Mouse (Mus musculus): ENCODE data around the gene Mertk. TPM values are rescaled to one million over a fixed set of nuclear protein-coding genes. Genes with fewer than 3 reads are reported as not detected.

Gene Mertk
- polyA plus RNA-seq, 1 experiment, result 9.2 TPM

- Histone ChIP-seq H3K4me3 (ENCODE audit: extremely low read depth, insufficient read depth, insufficient read length) (no peak overlapping the region), H3K27me3 (ENCODE audit: control insufficient read depth, insufficient read depth, low read length) (no peaks in the 10 kb centered on the region), H3K27ac (ENCODE audit: insufficient read depth, low read length) (no peak overlapping the region), H3K4me1 (ENCODE audit: control insufficient read depth, insufficient read depth, insufficient read length) (no peaks in the 10 kb centered on the region), H3K36me3 (ENCODE audit: control insufficient read depth, insufficient read depth, low read length) (no peaks in the 10 kb centered on the region)
- no peak for DNase-seq (ENCODE audit: low read depth in 1 of 2, low spot score in 2 of 2)
- TF ChIP-seq CTCF (IDR thresholded peaks at IDR 0.05; ENCODE audit: extremely low read depth, insufficient read depth, insufficient read length, insufficient replicate concordance), result no peak
- no peak for TF ChIP-seq POLR2A (IDR thresholded peaks at IDR 0.05; ENCODE audit: low read depth, low read length)
- WGBS, result 95% methylated on average over 1 of the region's 1 CpGs
Observed at GRCm38 (mm10) chr2:128715979-128716378, 17.2 kb downstream of the Mertk start.

- no peak for DNase-seq (ENCODE audit: low read depth in 1 of 2, low spot score in 2 of 2)
- Histone ChIP-seq H3K4me3 (ENCODE audit: extremely low read depth, insufficient read depth, insufficient read length) (no peak overlapping the region), H3K4me1 (ENCODE audit: control insufficient read depth, insufficient read depth, insufficient read length) (no peaks in the 10 kb centered on the region), H3K27me3 (ENCODE audit: control insufficient read depth, insufficient read depth, low read length) (no peaks in the 10 kb centered on the region), H3K36me3 (ENCODE audit: control insufficient read depth, insufficient read depth, low read length) (no peaks in the 10 kb centered on the region), H3K27ac (ENCODE audit: insufficient read depth, low read length) (no peak overlapping the region)
- 64% methylated on average over 2 of the region's 2 CpGs for WGBS
- TF ChIP-seq CTCF (IDR thresholded peaks at IDR 0.05; ENCODE audit: extremely low read depth, insufficient read depth, insufficient read length, insufficient replicate concordance) (no peak), POLR2A (IDR thresholded peaks at IDR 0.05; ENCODE audit: low read depth, low read length) (no peak)
Observed at GRCm38 (mm10) chr2:128719380-128719779, 20.6 kb downstream of the Mertk start.

DNA sequence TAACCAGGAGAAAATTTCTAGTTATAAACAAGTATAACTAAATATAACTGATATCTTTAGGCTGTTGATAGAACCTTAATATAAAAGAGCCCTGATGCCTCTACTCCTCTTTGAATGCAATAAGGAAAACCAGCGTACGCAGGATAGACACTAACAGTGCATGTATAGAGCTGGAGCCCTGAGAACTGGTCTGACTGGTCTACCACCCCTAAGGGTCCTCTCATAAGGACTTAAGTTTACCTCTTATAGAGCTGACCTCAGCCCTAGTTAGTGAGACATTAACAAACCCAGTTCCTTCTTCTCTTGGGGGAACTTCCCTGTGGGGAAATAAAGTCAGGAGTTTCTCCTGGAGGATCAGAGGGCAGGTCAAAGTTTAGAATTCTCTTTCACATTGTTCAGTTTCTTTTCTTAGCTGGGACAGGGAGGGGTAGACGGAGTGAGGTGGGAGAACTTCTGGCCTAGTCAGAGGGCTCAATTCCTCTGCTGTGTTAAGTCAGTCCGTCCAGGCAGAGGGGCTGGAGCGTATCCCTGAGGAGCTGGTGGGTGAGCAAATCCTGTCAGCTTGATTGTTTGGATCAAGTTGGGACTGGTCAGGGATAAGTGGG is 23.5 kb downstream of the Mertk start:
- WGBS, result 88% methylated on average over 5 of the region's 5 CpGs
- no peak overlapping the region for H3K4me3 ChIP-seq (ENCODE audit: extremely low read depth, insufficient read depth, insufficient read length)
- H3K27me3 ChIP-seq (ENCODE audit: control insufficient read depth, insufficient read depth, low read length), result no peaks in the 10 kb centered on the region
- no peak for DNase-seq (ENCODE audit: low read depth in 1 of 2, low spot score in 2 of 2)
- H3K4me1 ChIP-seq (ENCODE audit: control insufficient read depth, insufficient read depth, insufficient read length), result no peaks in the 10 kb centered on the region
- H3K27ac ChIP-seq (ENCODE audit: insufficient read depth, low read length), result no peak overlapping the region
- no peak for TF ChIP-seq POLR2A (IDR thresholded peaks at IDR 0.05; ENCODE audit: low read depth, low read length)
- TF ChIP-seq CTCF (IDR thresholded peaks at IDR 0.05; ENCODE audit: extremely low read depth, insufficient read depth, insufficient read length, insufficient replicate concordance), result no peak
- no peaks in the 10 kb centered on the region for H3K36me3 ChIP-seq (ENCODE audit: control insufficient read depth, insufficient read depth, low read length)

DNA sequence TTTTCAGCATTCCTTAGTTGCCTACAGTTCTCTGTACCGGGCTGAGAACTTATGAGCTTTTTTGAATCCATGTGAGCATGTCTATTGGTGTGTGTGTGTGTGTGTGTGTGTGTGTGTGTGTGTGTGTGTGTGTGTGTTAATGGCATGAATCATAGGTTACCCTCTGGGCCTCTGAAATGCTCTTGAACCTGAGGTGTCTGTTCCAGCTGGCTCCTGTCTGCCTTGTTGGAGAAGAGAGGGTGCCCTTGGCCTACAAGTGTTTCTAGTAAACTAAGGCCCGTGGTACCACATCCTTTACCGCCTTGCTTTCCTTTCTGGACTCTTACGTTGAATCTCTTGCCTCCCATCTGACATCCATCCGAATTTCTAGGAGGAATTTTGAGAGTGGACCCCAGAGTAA is 27.3 kb downstream of the Mertk start:
- TF ChIP-seq CTCF (IDR thresholded peaks at IDR 0.05; ENCODE audit: extremely low read depth, insufficient read depth, insufficient read length, insufficient replicate concordance) (no peak), POLR2A (IDR thresholded peaks at IDR 0.05; ENCODE audit: low read depth, low read length) (no peak)
- Histone ChIP-seq H3K36me3 (ENCODE audit: control insufficient read depth, insufficient read depth, low read length) (no peaks in the 10 kb centered on the region), H3K4me3 (ENCODE audit: extremely low read depth, insufficient read depth, insufficient read length) (no peak overlapping the region), H3K4me1 (ENCODE audit: control insufficient read depth, insufficient read depth, insufficient read length) (no peaks in the 10 kb centered on the region; the same call in 1 of the 2 replicates), H3K27ac (ENCODE audit: insufficient read depth, low read length) (no peak overlapping the region), H3K27me3 (ENCODE audit: control insufficient read depth, insufficient read depth, low read length) (no peaks in the 10 kb centered on the region)
- no peak for DNase-seq (ENCODE audit: low read depth in 1 of 2, low spot score in 2 of 2)
- WGBS, result 80% methylated on average over 5 of the region's 5 CpGs

- no peak for DNase-seq (ENCODE audit: low read depth in 1 of 2, low spot score in 2 of 2)
- Histone ChIP-seq H3K4me3 (ENCODE audit: extremely low read depth, insufficient read depth, insufficient read length) (no peak overlapping the region), H3K27me3 (ENCODE audit: control insufficient read depth, insufficient read depth, low read length) (no peaks in the 10 kb centered on the region), H3K27ac (ENCODE audit: insufficient read depth, low read length) (no peak overlapping the region), H3K36me3 (ENCODE audit: control insufficient read depth, insufficient read depth, low read length) (no peaks in the 10 kb centered on the region), H3K4me1 (ENCODE audit: control insufficient read depth, insufficient read depth, insufficient read length) (no peaks in the 10 kb centered on the region; the same call in 1 of the 2 replicates)
- 83% methylated on average over 7 of the region's 7 CpGs for WGBS
- no peak for TF ChIP-seq POLR2A (IDR thresholded peaks at IDR 0.05; ENCODE audit: low read depth, low read length)
- no peak for TF ChIP-seq CTCF (IDR thresholded peaks at IDR 0.05; ENCODE audit: extremely low read depth, insufficient read depth, insufficient read length, insufficient replicate concordance)
Observed at GRCm38 (mm10) chr2:128726626-128727025, 27.9 kb downstream of the Mertk start.

- 83% methylated on average over 3 of the region's 3 CpGs for WGBS
- no peak for TF ChIP-seq CTCF (IDR thresholded peaks at IDR 0.05; ENCODE audit: extremely low read depth, insufficient read depth, insufficient read length, insufficient replicate concordance)
- no peak for TF ChIP-seq POLR2A (IDR thresholded peaks at IDR 0.05; ENCODE audit: low read depth, low read length)
- H3K27me3 ChIP-seq (ENCODE audit: control insufficient read depth, insufficient read depth, low read length), result no peaks in the 10 kb centered on the region
- H3K27ac ChIP-seq (ENCODE audit: insufficient read depth, low read length), result no peak overlapping the region
- no peaks in the 10 kb centered on the region for H3K36me3 ChIP-seq (ENCODE audit: control insufficient read depth, insufficient read depth, low read length)
- no peak for DNase-seq (ENCODE audit: low read depth in 1 of 2, low spot score in 2 of 2)
- no peaks in the 10 kb centered on the region; the same call in 1 of the 2 replicates for H3K4me1 ChIP-seq (ENCODE audit: control insufficient read depth, insufficient read depth, insufficient read length)
- H3K4me3 ChIP-seq (ENCODE audit: extremely low read depth, insufficient read depth, insufficient read length), result no peak overlapping the region
Observed at GRCm38 (mm10) chr2:128727552-128727951, 28.8 kb downstream of the Mertk start.

GRCm38 (mm10) chr2:128728066-128728465 is 29.3 kb downstream of the Mertk start:
- H3K4me1 ChIP-seq (ENCODE audit: control insufficient read depth, insufficient read depth, insufficient read length), result no peaks in the 10 kb centered on the region; the same call in 1 of the 2 replicates
- H3K4me3 ChIP-seq (ENCODE audit: extremely low read depth, insufficient read depth, insufficient read length), result no peak overlapping the region
- 76% methylated on average over 4 of the region's 4 CpGs for WGBS
- H3K27me3 ChIP-seq (ENCODE audit: control insufficient read depth, insufficient read depth, low read length), result no peaks in the 10 kb centered on the region
- H3K36me3 ChIP-seq (ENCODE audit: control insufficient read depth, insufficient read depth, low read length), result no peaks in the 10 kb centered on the region
- no peak for TF ChIP-seq CTCF (IDR thresholded peaks at IDR 0.05; ENCODE audit: extremely low read depth, insufficient read depth, insufficient read length, insufficient replicate concordance)
- TF ChIP-seq POLR2A (IDR thresholded peaks at IDR 0.05; ENCODE audit: low read depth, low read length), result no peak
- no peak for DNase-seq (ENCODE audit: low read depth in 1 of 2, low spot score in 2 of 2)
- H3K27ac ChIP-seq (ENCODE audit: insufficient read depth, low read length), result no peak overlapping the region

Measured in spleen, adult 2 months (tissue).